Mouse (Mus musculus) liver, embryonic 12.5 days (tissue): ENCODE measurements around the gene Gm10999. TPM values are rescaled to one million over a fixed set of nuclear protein-coding genes. Genes with fewer than 3 reads are reported as not detected.
"Not testable (repeated sequence)": the region's sequence is repeated elsewhere in the genome, so short reads cannot be mapped to it uniquely, and the experiment has no call there.

Source experiments
- ATAC-seq: fragments of 200-750 bp; cut with Nextera tagmentation; 2 replicates; pipeline ENCODE4 v1.8.0; 2017; ENCODE audit warnings: moderate number of reproducible peaks, mild to moderate bottlenecking, moderate library complexity
- H3K27ac ChIP-seq: fragments of 300-500 bp; sonication (generic); 2 replicates; pipeline ENCODE4 v1.5.1; 2016; ENCODE audit warnings: mild to moderate bottlenecking
- H3K27me3 ChIP-seq: fragments of 300-500 bp; sonication (generic); replicated peaks from 2 replicates; pipeline ENCODE4 v1.6.1; 2016; ENCODE audit warnings: mild to moderate bottlenecking, moderate library complexity
- H3K36me3 ChIP-seq: fragments of 300-500 bp; sonication (generic); 2 replicates; pipeline ENCODE4 v1.6.1; 2016; ENCODE audit warnings: mild to moderate bottlenecking, moderate library complexity
- H3K4me1 ChIP-seq: fragments of 300-500 bp; sonication (generic); 2 replicates; pipeline ENCODE4 v1.6.1; 2016
- H3K4me2 ChIP-seq: fragments of 300-500 bp; sonication (generic); 2 replicates; pipeline ENCODE4 v1.6.1; 2016; ENCODE audit warnings: mild to moderate bottlenecking, moderate library complexity
- H3K4me3 ChIP-seq: fragments of 300-500 bp; sonication (generic); 2 replicates; pipeline ENCODE4 v1.5.1; 2016; ENCODE audit warnings: mild to moderate bottlenecking, moderate library complexity
- H3K9ac ChIP-seq: fragments of 300-500 bp; sonication (generic); 2 replicates; pipeline ENCODE4 v1.6.1; 2016; ENCODE audit warnings: mild to moderate bottlenecking, moderate library complexity
- H3K9me3 ChIP-seq: fragments of 300-500 bp; sonication (generic); replicated peaks from 2 replicates; pipeline ENCODE4 v1.6.1; 2016; ENCODE audit warnings: mild to moderate bottlenecking, moderate library complexity
- WGBS: fragments of 180-500 bp; shearing (Covaris S2); methylation state at CpG from one replicate; pipeline ENCODE4 v1.1.7; 2016; ENCODE audit not compliant: insufficient replicate concordance; 5-methylcytosine and 5-hydroxymethylcytosine counted together
- polyA plus RNA-seq: library from polyadenylated mRNA; unstranded; fragments of >200 nt; fragmentation: Nextera tagmentation; extraction: Ambion mirVana; gene quantifications from 2 replicates; pipeline ENCODE4 v1.2.1, GENCODE M21; 2016

Gene Gm10999
- not detected in 2 replicates for polyA plus RNA-seq

DNA sequence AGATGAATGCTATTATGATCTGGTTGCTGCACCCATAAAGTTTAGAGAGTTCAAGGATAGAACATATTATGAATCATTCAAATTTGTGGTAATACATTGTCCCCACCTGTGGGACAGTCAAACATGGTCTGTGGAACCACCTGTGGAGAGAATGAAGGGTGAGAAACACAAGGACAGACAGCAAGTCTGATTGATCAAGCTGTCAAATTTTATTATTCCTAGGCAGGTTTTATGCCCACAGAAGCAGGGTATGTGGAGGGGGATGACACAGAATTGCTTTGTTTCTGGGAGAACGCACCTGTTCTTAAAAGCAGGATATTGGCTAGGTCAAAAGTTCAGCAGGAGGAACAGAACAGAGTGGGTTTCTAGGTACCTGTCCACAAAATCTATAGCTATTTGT, at the start of gene Gm10999:
Gm10999 (minus strand) TSS at position 101 of the 400 bp plus-strand sequence.
- Histone ChIP-seq H3K4me3 (no peak within 1 kb of the TSS), H3K9ac (no peak within 1 kb of the TSS), H3K4me1 (no peaks in the 10 kb centered on the region), H3K27me3 (no peaks in the 10 kb centered on the region), H3K4me2 (no peak within 1 kb of the TSS), H3K27ac (no peak within 1 kb of the TSS), H3K36me3 (no peaks in the 10 kb centered on the region), H3K9me3 (no peaks in the 10 kb centered on the region)
- WGBS = 43% methylated on average over 1 of the region's 1 CpGs
- no peak for ATAC-seq

DNA sequence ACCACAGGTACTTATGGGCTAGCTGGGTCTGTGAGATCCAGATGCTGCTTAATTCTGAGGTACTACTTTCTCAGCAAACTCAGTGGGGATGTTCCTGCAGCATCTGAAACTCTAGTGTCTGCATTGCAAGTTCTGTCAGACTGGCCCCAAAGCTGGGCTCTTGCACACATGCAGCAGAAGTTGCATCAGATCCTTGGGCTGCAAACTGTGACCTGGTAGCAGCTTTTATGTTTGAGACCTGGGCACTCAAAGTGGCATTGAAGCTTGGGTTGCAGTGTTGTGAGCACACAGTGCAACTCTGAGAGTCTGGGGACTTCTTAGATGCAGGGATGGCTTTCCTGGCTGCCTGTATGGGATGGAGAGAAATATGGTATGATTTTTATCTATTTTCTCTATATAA, 2.0 kb upstream of the Gm10999 start:
- Histone ChIP-seq H3K9me3 (no peaks in the 10 kb centered on the region), H3K27ac (no peak overlapping the region), H3K4me3 (no peak overlapping the region), H3K36me3 (no peaks in the 10 kb centered on the region), H3K27me3 (no peaks in the 10 kb centered on the region), H3K9ac (no peak overlapping the region), H3K4me1 (no peaks in the 10 kb centered on the region), H3K4me2 (no peak overlapping the region)
- no peak for ATAC-seq

DNA sequence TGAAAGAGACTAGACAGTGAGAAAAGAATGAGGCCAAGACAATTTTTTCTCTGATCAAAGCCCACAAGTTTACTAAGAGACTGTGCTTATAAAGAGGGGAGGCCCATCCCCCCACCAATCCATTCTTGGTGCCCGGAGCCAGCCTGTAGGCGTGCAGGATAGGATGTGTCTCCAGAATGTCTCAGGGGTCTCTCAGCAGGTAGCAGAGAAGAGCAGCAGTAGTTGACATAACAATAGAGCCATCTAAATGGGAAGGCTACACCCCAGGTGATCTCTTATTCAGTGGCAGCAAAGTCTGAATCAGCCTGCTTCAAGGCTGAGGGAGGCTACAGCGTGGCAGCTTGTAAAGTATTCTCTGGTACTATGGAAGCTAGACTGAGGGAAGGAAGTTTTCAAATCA, 15.7 kb downstream of the Gm10999 start:
- H3K27me3 ChIP-seq, H3K36me3 ChIP-seq, H3K27ac ChIP-seq, ATAC-seq, H3K4me1 ChIP-seq, H3K9me3 ChIP-seq, H3K9ac ChIP-seq, H3K4me3 ChIP-seq, H3K4me2 ChIP-seq: not testable (repeated sequence)
- 60% methylated on average over 3 of the region's 3 CpGs for WGBS

Other genes starting within 250 kb of the Gm10999 start
- gene Ccdc7a, start 66.1 kb downstream of the Gm10999 start, polyA plus RNA-seq = not detected in 2 replicates
- gene Ccdc7b, start 64.5 kb downstream of the Gm10999 start, polyA plus RNA-seq = not detected in 2 replicates
- 8.3 and 9.7 TPM in 2 replicates for gene 2610044O15Rik8, start 102.7 kb upstream of the Gm10999 start, polyA plus RNA-seq